Mouse (Mus musculus) v-Abl transformed pro-B cells (cell line): Measurements from ENCODE around the gene Anxa6.

Experiments used
- in situ Hi-C, 2 experiments: fragments of 400-800 bp; cut with MboI; formaldehyde crosslinking; loops; one replicate each; pipeline ENCODE4 v1.15.1; 2025; ENCODE audit not compliant: unreplicated experiment in 2 of 2

Anxa6 gene

GRCm38 (mm10) chr11:55033040-55033660 lies at the start of gene Anxa6:
Gene Anxa6, minus strand, starts transcription at chr11:55033445.
- in situ Hi-C loops, result no loop called here

- in situ Hi-C loops, result no loop called here
Observed at GRCm38 (mm10) chr11:55081206-55081605, 48.0 kb upstream of the Anxa6 start.

GRCm38 (mm10) chr11:55079180-55079579 lies 45.9 kb upstream of the Anxa6 start:
- in situ Hi-C loops, result no loop called here

GRCm38 (mm10) chr11:55078502-55078901 lies 45.3 kb upstream of the Anxa6 start:
- in situ Hi-C loops, result no loop called here

GRCm38 (mm10) chr11:55077331-55078231 lies 44.3 kb upstream of the Anxa6 start, which contains the start of gene Ccdc69:
Gene Ccdc69, minus strand, starts transcription at chr11:55078131.
- in situ Hi-C loops, result no loop called here

- in situ Hi-C loops, result no loop called here
Observed at GRCm38 (mm10) chr11:55076234-55076633, 43.0 kb upstream of the Anxa6 start.

GRCm38 (mm10) chr11:55075602-55076001 lies 42.4 kb upstream of the Anxa6 start:
- in situ Hi-C loops, result no loop called here

- in situ Hi-C loops, result no loop called here
Observed at GRCm38 (mm10) chr11:55073191-55073590, 39.9 kb upstream of the Anxa6 start.

GRCm38 (mm10) chr11:55072467-55072866 lies 39.2 kb upstream of the Anxa6 start:
- in situ Hi-C loops, result no loop called here

GRCm38 (mm10) chr11:55071344-55071743 lies 38.1 kb upstream of the Anxa6 start:
- in situ Hi-C loops, result no loop called here

GRCm38 (mm10) chr11:55069023-55069422 lies 35.8 kb upstream of the Anxa6 start:
- in situ Hi-C loops, result no loop called here

GRCm38 (mm10) chr11:55066921-55067320 lies 33.7 kb upstream of the Anxa6 start:
- in situ Hi-C loops, result no loop called here

GRCm38 (mm10) chr11:55062856-55063255 lies 29.6 kb upstream of the Anxa6 start:
- in situ Hi-C loops, result no loop called here

- in situ Hi-C loops, result no loop called here
Observed at GRCm38 (mm10) chr11:55060802-55061201, 27.6 kb upstream of the Anxa6 start.

GRCm38 (mm10) chr11:55057511-55057910 lies 24.3 kb upstream of the Anxa6 start:
- in situ Hi-C loops, result loop anchor here in 1 of 2 experiments (10.0 kb wide), 1 partner anchor 327 kb away; no protein-coding TSS in a partner anchor

- in situ Hi-C loops, result loop anchor here in 1 of 2 experiments (10.0 kb wide), 1 partner anchor 334 kb away; no protein-coding TSS in a partner anchor
Observed at GRCm38 (mm10) chr11:55050837-55051510, 17.7 kb upstream of the Anxa6 start.

- in situ Hi-C loops, result no loop called here
Observed at GRCm38 (mm10) chr11:55046600-55046999, 13.4 kb upstream of the Anxa6 start.

GRCm38 (mm10) chr11:55041348-55041747 lies 8.1 kb upstream of the Anxa6 start:
- in situ Hi-C loops, result loop anchor here (5.0 kb wide), 5 partner anchors 44 to 154 kb away; no protein-coding TSS in a partner anchor

- in situ Hi-C loops, result no loop called here
Observed at GRCm38 (mm10) chr11:55039591-55039990, 6.3 kb upstream of the Anxa6 start.

- in situ Hi-C loops, result no loop called here
Observed at GRCm38 (mm10) chr11:55036601-55037000, 3.4 kb upstream of the Anxa6 start.

- in situ Hi-C loops, result no loop called here
Observed at GRCm38 (mm10) chr11:55032286-55032685, 959 bp downstream of the Anxa6 start.
